Mouse (Mus musculus): ENCODE measurements at regions not wholly inside any gene's neighbourhood (a gene's known extent, or its start where the extent isn't known, plus 50 kb on each side); places are given as distances from the start of the nearest gene placed in this dataset.
A peak's percentile ranks its signal among the peaks of the same experiment; 100 is the strongest.

GRCm38 (mm10) chr14:76700796-76701195 lies 144.1 kb upstream of the Serp2 start:
- DNase-seq, result no peak

- no peak for DNase-seq
These were observed 143.5 kb upstream of the Serp2 start for GRCm38 (mm10) chr14:76700190-76700589.

- DNase-seq, result no peak
These were observed 142.2 kb upstream of the Serp2 start for GRCm38 (mm10) chr14:76698718-76699402.

DNA sequence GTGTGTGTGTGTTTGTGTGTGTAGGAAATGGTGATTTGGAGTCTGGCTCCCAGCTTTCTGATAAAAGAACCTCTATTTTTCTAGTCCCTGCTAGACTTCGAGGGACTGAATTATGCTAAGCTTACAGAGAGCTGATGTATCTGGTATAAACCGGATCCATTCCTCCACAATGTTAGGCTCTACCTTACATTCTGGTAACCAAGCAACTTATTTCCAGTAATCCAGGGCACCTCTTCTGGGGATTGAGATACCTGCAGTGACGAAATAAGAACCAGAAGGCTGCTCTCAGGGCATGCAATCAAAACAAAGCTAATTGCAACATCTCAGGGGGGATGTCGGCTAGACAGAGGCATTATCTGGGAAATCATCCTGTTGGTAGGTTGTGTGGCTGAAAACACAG lies 140.0 kb upstream of the Serp2 start:
- no peak for DNase-seq

DNA sequence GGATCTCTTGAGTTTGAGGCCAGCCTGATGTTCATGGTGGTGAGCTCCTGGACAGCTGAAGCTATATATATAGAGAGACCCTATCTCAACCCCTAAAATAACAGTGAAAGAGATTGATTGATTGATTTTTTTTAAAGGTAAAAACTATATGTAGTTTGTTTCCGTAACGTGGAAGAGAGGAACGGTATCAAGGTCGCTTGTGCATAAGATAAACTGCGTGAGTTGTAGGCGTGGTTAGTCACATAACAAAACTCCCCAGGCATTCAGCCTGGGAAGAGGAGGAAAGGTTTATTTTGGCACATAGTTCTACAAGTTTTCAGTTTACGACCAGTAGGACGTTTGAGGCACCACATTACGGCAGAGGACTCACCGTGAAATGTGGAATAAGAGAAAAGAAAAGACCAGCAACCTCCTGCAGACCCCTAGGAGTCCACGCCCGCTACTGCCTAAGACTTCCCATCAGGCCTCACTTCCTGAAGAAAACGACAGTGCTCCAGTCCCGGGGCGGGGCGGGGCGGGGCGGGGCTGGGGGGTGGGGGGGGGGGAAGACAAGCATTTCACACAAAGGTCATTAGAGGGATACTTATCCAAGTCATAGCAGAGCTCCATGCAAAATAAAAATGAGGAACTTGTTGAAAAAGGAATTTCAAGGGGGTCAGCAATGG lies 139.1 kb upstream of the Serp2 start:
- no peak for DNase-seq

DNA sequence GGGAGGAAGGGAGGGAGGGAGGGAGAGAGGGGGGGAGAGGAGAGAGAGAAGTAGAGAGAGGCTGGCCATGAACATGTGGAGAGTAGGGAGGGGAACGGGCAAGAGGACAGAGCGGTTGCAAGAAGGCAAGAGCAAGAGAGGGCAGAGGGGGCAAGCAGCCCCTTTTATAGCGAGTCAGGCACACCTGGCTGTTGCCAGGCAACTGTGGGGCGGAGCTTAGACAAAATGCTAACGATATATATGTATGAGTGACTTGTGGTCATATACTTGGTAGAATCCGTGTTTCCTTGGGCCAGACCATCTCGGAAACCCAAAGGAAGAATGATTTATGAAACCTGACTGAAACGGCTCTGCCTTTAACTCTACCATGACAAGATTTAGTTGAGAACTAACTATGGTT lies 138.2 kb upstream of the Serp2 start:
- DNase-seq, result no peak

- peak in 1 of 2 experiments; percentile 12 for DNase-seq
These were observed 136.9 kb upstream of the Serp2 start for GRCm38 (mm10) chr14:76693351-76694317.

GRCm38 (mm10) chr14:76687971-76688407 lies 131.3 kb upstream of the Serp2 start:
- DNase-seq, result peak in 1 of 2 experiments; percentile 15

GRCm38 (mm10) chr14:76686762-76687453 lies 130.2 kb upstream of the Serp2 start:
- no peak for DNase-seq

DNA sequence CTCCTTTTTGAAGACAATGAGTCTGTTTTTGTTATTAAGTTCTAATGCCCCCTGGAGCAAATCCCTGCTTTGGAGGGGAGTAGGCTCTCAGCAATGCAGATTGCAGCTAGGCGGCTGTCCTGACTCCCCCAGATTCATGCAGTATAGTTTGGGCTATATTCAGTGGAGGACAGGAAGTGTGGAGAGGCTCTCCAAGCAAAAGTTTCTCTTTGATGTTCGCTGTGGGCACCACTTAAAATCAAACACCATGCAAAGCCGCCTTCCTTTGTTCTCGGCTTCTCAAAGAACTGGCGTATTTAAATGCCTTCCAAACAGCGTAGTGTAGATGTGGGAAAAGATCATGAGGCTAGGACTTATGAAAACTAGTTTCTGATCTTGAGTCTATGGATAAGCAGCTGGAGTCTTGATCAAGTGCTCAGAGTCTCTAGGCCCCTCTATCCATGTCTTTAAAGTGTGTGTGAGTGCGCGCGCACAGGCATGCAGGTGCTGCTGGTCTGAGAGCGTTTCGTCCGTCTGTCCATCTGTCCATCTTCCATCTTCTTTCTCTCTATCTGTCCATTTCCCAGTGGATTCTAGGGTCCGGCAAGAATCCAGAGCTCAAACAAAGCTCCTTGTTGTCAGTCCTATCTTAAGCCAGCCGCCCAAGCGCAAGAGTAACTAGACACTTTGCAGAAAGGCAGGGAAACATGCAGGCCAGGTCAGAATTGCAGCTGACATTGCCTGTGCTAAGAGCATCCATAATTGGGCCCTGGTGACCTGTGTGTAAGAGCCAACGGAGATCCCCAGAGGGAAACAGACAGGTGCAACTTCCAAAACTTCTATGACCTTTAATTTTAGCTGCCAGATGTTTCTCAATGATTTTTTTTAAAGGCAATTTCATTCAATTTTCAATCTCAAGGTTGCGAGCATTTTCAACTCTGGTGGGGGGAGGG lies 129.4 kb upstream of the Serp2 start:
- no peak for DNase-seq

DNA sequence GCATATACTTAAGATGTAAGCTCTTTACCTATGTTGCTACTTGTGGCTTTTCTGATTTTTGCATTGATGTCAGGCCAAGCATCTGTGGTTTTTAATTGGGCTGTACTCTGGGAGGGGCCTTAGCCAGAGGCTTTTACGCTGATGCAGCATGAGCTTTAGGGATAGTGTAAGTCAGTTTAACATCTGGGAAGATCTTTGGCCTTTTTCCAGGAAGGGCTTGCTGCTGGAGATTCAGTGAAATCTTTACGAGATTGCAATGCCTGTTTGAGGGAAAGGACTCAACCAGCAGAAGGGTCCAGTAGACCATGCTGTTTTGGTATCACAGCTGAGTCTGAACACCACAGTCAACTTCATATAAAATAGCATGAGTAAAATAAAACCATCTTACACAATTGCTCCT lies 127.6 kb upstream of the Serp2 start:
- no peak for DNase-seq

- peak; percentile 33 to 37 for DNase-seq
These were observed 125.1 kb upstream of the Serp2 start for GRCm38 (mm10) chr14:76681581-76682377.

DNA sequence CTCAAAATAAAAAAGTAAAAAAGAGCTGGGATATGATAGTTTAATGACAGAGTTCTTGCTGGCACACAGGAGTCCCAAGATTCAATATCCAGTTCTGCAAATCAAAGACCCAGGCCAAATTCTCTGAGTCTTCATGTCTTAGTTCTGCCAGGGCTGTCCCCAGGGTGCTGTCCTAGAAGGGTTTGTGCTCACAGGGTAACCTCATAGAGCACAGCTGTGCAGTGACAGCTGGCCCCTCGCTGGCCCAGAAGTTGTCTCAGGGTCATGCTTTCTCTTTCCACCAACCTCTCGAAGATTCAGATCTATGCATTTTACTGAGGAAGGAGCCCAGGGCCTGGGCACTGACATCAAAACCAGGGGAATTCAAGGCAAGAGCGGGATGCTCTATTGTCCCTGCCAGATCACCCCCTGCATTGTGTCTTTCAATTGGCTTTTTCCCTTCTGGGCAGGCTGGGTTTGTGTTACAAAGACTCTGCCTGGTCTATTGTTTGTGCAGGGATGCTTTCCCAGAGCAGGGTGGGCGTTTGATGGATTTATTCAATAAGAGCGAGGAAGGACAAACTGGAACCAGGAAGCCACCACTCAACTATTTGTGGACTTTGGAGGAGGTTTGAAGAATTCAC lies 121.9 kb upstream of the Serp2 start:
- DNase-seq, result no peak

DNA sequence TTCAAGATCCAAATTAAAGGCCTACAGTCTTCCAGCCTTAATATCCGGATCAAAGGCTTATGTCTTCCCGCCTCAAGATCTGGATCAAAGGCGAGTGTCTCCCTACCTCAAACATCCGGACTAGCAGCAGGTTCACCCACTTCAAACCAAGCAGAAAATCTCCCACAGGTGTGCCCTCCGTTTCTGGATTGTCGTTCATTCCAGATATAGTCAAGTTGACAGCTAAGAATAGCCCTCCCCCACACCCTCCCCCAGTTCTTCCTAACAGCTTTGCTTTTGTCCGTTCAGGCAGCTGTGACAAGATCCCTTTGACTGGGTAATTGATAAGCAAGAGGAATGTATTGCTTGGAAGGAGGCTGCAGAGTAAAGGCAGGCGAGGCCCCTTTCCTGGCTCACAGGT lies 118.3 kb upstream of the Serp2 start:
- DNase-seq, result no peak

DNA sequence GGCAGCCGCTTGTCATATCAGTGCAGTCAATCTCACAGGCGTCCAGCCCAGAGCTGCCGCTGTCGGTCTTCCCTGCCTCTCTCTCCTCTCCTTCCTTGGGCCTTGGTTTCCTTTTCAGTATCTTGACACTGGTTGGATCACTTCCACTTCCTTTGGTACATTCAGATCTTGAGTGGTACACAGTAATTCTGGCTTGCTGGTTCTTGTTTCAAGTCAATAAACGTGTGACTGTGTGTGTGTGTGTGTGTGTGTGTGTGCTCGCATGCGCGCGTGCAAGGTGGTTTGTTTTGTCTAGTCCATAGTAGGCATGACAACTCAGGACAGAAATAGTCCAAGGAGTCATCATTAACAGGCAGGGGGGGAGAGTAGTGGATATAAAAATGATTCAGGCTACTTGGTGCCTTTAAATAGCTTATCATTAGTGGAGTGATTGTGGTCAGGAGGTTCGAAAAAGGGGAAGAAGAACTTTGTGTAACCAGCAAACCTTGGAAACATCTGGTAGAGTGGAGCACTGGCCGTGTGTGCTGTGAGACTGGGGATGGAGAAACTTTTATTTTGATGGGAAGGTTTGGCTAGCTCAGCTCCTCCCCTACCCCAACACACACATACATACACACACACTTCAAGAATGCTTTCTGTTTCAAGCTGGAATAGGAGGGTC lies 117.1 kb upstream of the Serp2 start:
- DNase-seq, result no peak

GRCm38 (mm10) chr14:76672899-76673298 lies 116.2 kb upstream of the Serp2 start:
- DNase-seq, result no peak

- no peak for DNase-seq
These were observed 115.8 kb upstream of the Serp2 start for GRCm38 (mm10) chr14:76672442-76672841.

DNA sequence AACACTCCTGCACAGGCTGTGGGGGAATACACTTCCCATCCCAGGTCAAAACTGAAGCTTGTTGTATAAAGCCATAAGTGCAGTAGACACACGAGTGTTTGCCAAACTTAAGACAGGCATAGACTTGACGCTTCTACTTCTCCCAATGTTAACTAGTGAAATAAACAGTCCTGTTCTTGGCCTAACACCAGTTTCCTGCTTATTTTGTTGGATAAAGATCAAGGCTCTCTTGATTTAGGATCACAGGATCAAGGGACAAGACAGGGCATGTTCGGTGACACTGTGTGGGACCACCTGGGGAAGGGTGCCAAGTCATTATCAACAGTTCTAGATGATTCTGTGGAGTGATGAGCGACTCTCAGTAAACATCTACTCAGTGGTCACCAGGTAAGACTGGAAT lies 114.3 kb upstream of the Serp2 start:
- DNase-seq, result no peak

- no peak for DNase-seq
These were observed 109.2 kb upstream of the Serp2 start for GRCm38 (mm10) chr14:76665754-76666371.
